In genomic region chr5:89141761-89142160, GRCm38 (mm10) we compare ENCODE assay signal across 12 mouse cellular contexts.
"Had no signal": no experiment of that assay in that cellular context is flagged by ENCODE, and none has a peak within 500 bp of the region (broad histone marks: within the 10 kb centered on the region; RNA-seq: fewer than 3 reads in every experiment).

No protein-coding gene starts in this region.

- ATAC-seq: intestine, postnatal 0 days had no signal

- DNase-seq: kidney, adult 2 months; kidney, postnatal 25 days; liver, embryonic 13.5 days; lung, adult 2 months; lung, postnatal 14 days; lung, postnatal 4 days; midbrain, embryonic 14.5 days; right cerebral cortex, adult 18-20 months; right cerebral cortex, postnatal 14 days; right cerebral cortex, postnatal 4 days; thymus, postnatal 36 days had no signal
